Mouse (Mus musculus) layer of hippocampus, adult 2 months (tissue): Measurements from ENCODE around the gene Vps37b. TPM values are rescaled to one million over a fixed set of nuclear protein-coding genes. Genes with fewer than 3 reads are reported as not detected.

Experiments
- DNase-seq, 2 experiments: peaks; one replicate each; pipeline ENCODE4 v3.0.0; 2022; ENCODE audit warnings: low spot score in 2 of 2
- H3K27ac ChIP-seq: fragments of 200-600 bp; 2 replicates; pipeline ENCODE4 v1.8.1; 2022
- H3K4me3 ChIP-seq: fragments of 200-600 bp; 2 replicates; pipeline ENCODE4 v1.8.1; 2022; ENCODE audit warnings: mild to moderate bottlenecking
- CTCF ChIP-seq: fragments of 200-600 bp; conservative IDR thresholded peaks from 2 replicates; pipeline ENCODE4 v1.8.1; 2022; ENCODE audit warnings: antibody characterized with exemption, mild to moderate bottlenecking, moderate library complexity
- long read RNA-seq, 2 experiments: library from polyadenylated mRNA; stranded (forward); transcript quantifications; one replicate each; pipeline ENCODE4 v2.0.0; 2021; ENCODE audit warnings: borderline mapping rate in 2 of 2
- total RNA-seq, 2 experiments: library from RNA; stranded (reverse); gene quantifications; 2 replicates each; pipeline ENCODE4 v1.2.3; 2021

The Vps37b gene
- 10 to 100 TPM; 36.8 to 42.2 TPM for total RNA-seq
- long read RNA-seq, experiment 1, transcript Vps37b-201 (4 exons, 2,522 nt), result major isoform, 68 of 145 reads
- long read RNA-seq, experiment 1, partial matches to known transcripts, result 0 of 145 reads
- long read RNA-seq, experiment 1, other reads (novel, unspliced or antisense), result 77 of 145 reads
- long read RNA-seq, experiment 2, transcript Vps37b-201 (4 exons, 2,522 nt), result major isoform, 99 of 204 reads
- long read RNA-seq, experiment 2, partial matches to known transcripts, result 2 of 204 reads
- long read RNA-seq, experiment 2, other reads (novel, unspliced or antisense), result 103 of 204 reads

DNA sequence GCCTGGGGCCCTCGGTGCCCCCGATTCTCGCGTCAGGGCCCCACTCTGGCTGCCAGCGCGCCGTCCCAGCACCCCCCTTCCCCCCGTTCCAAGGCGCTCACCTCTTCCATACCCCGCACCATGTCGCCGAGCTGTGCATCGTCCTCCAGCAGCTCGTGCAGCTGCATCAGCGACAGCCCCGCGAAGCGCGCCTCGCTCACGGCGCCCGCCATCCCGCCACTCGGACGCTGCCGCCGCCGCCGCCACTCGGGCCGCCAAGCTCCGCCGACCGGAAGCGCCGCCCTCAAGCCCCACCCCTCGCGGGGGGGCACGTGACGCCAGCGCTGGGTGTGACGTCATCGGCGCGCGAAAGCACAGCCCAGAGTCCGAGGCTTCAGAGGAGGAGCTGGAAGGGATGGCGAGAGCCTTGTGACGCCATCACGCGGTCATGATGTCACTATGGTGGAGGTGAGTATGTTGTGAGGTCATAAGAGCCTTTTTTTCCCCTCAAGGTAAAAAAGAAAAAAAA is at the start of gene Vps37b:
TSS of gene Vps37b (minus strand) at position 270 of the 508 bp plus-strand sequence.
- DNase-seq, result peak; percentile 89 to 95
- H3K4me3 ChIP-seq, result peak within 1 kb of the TSS; percentile 89
- TF ChIP-seq CTCF, result no peak
- H3K27ac ChIP-seq, result peak within 1 kb of the TSS; percentile 93

DNA sequence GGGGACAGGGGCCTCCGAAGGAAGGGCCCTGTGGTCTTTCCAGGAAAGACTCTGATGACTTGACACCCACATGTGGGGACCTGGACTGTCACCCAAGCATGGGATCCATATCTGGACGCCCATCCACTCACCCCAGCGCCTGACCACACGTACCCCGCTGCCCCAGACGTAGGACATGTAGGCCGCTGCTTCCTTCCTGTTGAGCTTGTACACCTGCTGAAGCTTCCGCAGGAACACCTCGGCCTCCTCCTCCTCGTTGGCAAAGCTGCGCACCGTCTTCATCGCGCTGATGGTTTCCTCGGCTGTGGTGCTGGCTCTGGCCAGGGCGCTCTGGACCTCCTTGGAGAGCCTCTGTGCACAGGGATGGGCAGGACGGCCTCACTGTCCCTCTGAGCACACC is 47.8 kb upstream of the Vps37b start:
- Histone ChIP-seq H3K4me3 (no peak overlapping the region), H3K27ac (no peak overlapping the region)
- DNase-seq, result no peak
- TF ChIP-seq CTCF, result no peak

DNA sequence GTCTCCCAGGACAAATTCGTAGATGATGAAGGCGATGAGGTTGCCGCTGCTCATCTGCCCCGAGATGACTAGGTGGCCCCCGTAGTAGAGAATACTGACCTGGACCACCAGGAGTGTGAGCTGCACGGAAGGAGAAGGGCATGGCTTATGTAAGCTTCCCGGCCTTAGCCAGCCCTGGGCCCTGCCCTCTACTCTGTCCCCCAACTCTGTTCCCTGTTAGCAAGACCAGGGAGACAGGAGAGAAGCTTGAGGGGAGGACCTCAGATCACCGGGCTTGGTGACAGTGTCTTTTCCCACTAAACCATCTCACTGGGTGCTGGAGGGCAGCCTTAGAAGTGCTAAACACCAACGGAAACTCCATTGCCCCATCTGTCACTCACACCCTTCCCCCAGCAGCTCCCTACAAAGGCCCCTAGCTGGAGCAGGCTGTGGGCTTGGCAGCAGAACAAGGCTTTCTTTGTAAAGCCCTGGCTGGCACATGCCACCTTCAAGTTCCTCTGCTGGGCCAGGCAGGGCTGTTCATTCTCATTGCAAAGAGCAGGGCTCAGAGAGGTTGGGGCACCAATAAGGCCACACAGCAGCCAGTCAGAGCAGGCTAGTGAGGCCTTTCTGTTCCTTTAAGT is 46.8 kb upstream of the Vps37b start:
- Histone ChIP-seq H3K27ac (peak overlapping the region; percentile 81), H3K4me3 (peak overlapping the region; percentile 37)
- TF ChIP-seq CTCF, result 0 out of 2 replicates have a peak, but pooled peaks have one; percentile 12
- peak; percentile 72 to 89 for DNase-seq

DNA sequence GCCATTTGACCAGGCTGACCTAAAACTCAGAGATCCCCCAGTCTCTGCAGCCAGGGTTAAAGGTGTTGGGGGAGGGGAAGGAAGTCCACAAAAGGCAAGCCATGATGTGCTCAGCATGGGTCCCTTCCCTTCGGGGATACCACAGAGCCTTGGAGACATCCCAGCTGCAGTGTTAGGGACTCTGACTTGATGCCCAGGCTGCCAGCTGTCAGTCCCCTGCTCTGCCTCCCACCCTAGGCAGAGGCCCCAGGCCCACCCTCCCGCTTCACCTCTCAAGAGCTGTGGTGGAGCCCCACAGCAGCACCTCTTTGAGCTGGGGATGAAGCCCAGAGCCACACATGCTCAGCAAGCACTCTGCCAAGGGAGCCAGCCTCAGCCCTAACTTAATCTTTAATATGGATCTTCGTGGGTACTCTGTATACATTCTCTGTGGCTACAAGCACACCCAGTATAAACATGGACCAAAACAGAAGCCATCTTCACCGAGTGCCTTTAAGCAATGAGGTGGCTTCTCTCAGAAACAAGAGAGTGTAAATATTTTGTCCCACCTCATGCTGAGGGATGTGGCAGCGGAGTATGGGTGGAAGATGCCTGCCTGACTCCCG is 45.9 kb upstream of the Vps37b start:
- TF ChIP-seq CTCF, result no peak
- peak overlapping the region; percentile 37 for H3K4me3 ChIP-seq
- H3K27ac ChIP-seq, result peak overlapping the region; percentile 81
- DNase-seq, result no peak

DNA sequence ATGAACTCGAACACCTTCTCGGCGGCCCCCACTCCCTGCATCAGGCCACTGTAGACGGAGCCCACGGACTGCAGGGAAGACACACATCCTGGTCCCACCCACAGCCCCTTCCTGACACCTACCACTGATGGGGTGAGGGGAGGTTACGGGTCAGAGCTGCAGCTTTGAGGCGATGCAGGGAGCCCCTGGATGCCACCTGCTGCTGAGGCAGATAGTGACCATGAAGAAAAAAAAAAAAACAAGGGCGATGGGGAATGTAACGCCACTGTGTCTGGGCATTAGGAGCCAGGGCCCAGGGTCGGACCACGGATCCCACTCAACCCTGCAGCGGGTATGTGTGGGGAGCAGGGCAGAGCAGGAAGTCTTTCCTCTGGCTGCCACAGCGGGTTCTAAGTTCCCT is 45.2 kb upstream of the Vps37b start:
- Histone ChIP-seq H3K4me3 (no peak overlapping the region; the same call in 1 of the 2 replicates), H3K27ac (no peak overlapping the region)
- no peak for DNase-seq
- no peak for TF ChIP-seq CTCF

DNA sequence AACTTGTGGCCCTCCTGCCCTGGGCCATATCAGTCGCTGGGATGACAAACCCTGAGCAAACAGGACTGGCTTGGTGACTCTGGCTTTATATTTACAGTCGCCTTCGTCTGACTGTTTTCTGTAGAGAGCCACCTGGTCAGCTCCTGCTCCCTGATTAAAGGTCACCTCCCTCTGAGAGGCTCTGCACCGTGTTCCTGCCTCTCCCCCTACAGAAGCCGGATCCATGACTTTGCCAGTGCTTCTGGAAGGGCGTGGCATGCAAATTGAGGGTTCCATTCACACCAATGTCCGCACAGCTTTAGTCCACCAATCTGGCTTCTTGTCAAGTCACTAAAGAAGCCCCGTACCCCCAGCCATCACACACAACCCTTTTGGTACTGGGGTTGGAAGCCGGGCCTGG is 44.5 kb upstream of the Vps37b start:
- TF ChIP-seq CTCF, result no peak
- Histone ChIP-seq H3K4me3 (no peak overlapping the region), H3K27ac (no peak overlapping the region)
- DNase-seq, result no peak

DNA sequence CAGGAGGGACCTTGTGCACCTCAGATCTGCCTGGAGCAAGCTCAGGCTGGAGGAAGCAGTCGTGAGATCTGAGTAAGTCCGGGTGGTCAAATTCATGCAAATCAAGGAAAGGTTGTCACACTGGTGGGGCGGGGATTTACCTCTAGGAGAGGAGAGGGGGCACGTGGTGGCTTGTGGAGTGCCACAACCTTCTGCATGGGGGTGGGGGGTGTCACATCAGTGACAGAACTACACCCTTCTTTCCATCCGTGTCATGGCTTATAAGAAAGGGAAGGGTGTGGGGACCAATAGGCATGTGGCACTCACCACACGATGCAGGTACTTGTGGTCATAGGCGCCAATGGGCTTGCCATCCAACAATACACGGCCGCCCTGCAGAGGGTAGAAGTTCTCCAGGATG is 43.6 kb upstream of the Vps37b start:
- TF ChIP-seq CTCF, result no peak
- DNase-seq, result no peak
- no peak overlapping the region for H3K27ac ChIP-seq
- H3K4me3 ChIP-seq, result no peak overlapping the region

DNA sequence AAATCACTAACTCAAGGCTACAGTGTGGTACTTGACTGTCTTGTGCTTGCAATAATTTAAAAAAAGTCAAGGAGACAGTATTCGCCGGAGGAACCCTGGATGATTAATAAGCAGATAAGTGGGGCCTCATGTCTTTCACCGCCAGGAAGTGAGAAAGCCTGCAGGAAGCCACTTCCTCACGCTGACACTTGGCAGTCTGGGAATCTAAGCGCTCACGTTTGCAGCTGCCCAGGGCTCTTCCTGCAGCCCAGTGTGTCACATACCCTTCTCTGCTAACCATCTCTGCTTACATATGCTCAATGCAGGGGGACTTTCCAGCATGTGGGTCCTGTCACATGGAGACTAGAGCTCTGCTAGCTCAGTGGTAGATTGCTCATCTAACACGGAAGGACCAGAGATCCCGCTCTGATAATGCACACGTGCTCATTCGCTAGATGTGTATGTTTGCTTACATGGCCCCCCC is 42.8 kb upstream of the Vps37b start:
- DNase-seq, result no peak
- no peak overlapping the region for H3K27ac ChIP-seq
- H3K4me3 ChIP-seq, result no peak overlapping the region
- no peak for TF ChIP-seq CTCF

DNA sequence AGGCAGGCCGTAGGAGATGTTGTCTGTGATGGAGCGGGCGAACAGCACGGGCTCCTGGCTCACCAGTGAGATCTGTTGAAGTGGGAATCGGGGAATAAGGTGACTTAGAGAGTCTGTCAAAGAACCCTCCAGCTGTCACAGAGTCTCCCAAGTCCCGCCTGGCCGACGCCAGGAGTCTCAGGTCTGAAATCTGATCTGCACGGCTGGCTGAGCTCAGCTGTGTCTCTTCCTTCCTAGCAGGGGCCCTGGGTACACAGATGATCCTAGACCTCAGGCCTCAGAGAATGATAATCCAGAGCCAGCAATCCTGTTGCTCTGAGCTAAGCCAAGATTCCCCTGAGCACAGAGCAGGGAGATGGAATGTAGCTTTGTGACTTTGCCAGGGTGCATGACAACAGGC is 41.6 kb upstream of the Vps37b start:
- no peak overlapping the region for H3K4me3 ChIP-seq
- no peak overlapping the region for H3K27ac ChIP-seq
- no peak for DNase-seq
- no peak for TF ChIP-seq CTCF

DNA sequence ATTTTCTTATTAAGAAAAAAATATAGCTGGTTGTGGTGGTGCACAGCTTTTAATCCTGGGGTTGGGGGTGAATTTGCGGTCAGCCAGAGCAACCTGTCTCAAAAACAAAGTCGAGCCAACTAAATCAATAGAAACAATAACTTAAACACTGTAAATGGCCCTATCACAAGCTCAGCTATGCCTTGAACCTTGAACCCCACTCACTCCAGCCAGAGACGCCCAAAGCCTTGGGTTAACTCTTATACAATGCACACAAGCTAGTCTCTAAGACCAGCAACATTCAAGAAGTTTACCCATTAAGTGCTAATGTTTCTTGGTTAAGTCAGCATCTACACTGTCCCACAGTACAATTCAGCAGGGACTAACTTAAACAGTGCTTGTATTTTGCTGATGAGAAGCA is 37.6 kb upstream of the Vps37b start:
- TF ChIP-seq CTCF, result no peak
- H3K27ac ChIP-seq, result no peak overlapping the region
- H3K4me3 ChIP-seq, result no peak overlapping the region
- no peak for DNase-seq

DNA sequence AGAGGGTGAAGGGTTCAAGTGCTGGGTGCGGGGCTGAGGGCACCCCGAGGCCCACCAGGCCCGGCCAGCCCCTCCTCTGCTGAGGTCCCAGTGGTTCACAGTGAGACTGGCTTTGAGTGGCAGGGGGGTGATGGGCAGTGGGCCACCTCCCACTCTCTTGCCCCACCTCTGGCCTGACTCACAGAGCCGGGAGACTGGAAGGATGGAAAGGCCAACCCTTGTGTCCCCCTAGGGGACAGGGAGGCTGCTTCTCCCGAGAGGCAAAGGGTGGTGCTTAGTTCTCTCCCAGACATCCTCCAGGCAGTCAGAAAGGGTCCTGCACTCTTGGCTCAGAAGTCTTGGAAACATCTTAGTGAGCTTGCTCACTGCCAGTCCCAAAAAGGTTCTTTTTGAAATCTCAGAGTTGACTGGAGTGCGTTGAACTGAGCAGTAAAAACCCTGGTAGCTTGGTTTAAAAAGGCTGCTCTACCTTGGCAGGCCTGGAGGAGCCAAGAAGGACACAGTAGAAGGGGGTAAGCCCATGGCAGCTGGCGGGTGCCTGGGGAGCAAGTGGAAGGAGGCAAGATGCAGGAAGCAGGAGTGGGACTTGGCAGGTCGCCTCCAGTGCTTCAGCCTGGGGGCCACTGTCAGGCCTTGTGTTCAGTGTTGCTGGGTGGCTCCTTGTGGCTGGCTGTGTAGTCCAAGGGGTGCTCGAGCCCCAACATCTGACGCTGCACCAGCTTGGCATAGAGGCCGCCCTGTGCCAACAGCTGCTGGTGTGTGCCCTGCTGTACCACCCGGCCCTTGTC is 30.2 kb upstream of the Vps37b start:
- Histone ChIP-seq H3K4me3 (no peak overlapping the region), H3K27ac (peak overlapping the region; percentile 8; the same call in 1 of the 2 replicates)
- DNase-seq, result no peak
- TF ChIP-seq CTCF, result peak; percentile 38

DNA sequence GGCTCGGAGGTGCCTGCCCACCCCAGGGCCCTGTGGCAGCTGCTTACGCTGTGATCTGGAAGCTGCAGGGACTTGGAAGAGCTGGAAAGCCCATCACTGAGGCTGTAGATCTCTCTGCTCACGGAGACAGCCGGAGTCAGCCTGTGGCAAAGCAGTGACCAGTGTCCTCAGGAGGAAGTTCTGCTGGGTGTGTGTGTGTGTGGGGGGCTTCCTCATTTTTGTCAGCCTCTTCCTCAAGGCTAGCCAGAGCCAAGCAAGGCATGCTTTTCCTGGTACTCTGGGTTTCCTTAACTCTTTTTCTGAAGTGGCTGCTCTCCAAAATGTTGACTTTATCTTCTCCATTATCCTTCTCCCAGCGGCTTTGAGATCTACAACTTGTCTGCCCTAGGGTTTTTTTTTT is 27.6 kb upstream of the Vps37b start:
- Histone ChIP-seq H3K27ac (no peak overlapping the region), H3K4me3 (no peak overlapping the region)
- no peak for TF ChIP-seq CTCF
- no peak for DNase-seq

DNA sequence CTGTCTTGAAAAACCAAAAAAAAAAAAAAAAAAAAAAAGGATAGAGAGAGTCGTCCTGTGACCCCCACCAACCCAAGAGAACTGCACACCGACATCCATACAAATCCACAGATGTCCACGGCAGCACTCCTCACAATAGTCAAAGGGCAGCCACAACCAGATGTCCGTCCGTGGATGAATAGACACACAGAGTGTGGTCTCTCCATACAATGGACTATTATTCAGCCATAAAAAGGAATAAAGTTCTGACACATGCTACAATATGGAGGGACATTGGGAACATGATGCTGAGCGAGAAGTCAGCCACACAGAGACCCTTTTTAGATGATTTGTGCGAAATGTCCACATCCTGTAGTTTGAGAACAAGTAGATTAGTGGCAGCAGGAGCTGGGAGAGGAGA is 26.7 kb upstream of the Vps37b start:
- Histone ChIP-seq H3K4me3 (no peak overlapping the region), H3K27ac (no peak overlapping the region)
- no peak for TF ChIP-seq CTCF
- no peak for DNase-seq
